Mouse (Mus musculus): ENCODE results near the gene Pdzrn3.

DNA sequence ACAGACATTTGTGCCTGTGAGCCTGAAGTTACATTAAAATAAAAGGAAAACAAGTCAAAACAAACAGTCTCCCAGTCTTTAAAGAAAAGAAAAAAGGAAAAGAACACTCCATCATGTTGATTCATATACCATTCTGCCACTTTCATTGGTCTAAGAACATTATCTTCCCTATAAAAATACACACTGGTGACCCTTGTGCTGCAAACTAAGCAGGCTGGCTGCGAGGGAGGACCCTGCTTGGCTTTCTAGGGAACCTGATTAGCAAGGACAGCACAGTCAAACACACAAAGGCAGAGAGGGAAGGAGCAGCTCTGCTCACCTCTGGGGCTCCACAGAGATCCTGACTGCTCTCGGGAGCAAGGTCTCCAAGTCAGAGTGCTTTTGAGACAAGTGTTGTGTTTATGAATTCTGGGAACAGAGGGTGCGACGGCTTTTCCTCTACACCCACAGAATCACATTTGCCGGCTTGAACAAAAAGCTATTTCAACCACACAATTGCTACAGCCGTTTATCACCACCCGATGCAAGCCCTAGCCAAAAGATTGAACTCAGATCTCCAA is 27.2 kb downstream of the Pdzrn3 start:
- TF ChIP-seq CTCF (IDR thresholded peaks at IDR 0.05; ENCODE audit: borderline replicate concordance, extremely low read depth, insufficient read depth, insufficient read length) (no peak), POLR2A (IDR thresholded peaks at IDR 0.05; ENCODE audit: borderline replicate concordance, extremely low read depth, insufficient read depth, insufficient read length, poor library complexity, severe bottlenecking) (no peak)

All from brain, embryonic 14.5 days (tissue).